Mouse (Mus musculus) spleen, adult 2 months (tissue): ENCODE results near the gene Shank3.

Source experiments
- CTCF ChIP-seq: fragments of 200-500 bp; IDR thresholded peaks from 2 replicates; pipeline ENCODE4 v1.5.1; 2011; ENCODE audit warnings: mild to moderate bottlenecking, inconsistent platforms; ENCODE audit not compliant: insufficient read depth, insufficient read length, insufficient replicate concordance; ENCODE audit errors: extremely low read depth
- POLR2A ChIP-seq: fragments of 200-500 bp; IDR thresholded peaks from 2 replicates; pipeline ENCODE4 v1.6.1; 2011; ENCODE audit warnings: low read depth, low read length, inconsistent platforms

- TF ChIP-seq CTCF (no peak), POLR2A (no peak)
These were observed 58.6 kb downstream of the Shank3 start for GRCm38 (mm10) chr15:89557996-89558390.
